Mouse (Mus musculus) c-Kit-positive CD71-negative TER-119-negative erythroid progenitor cells, embryonic 14.5 days (primary cell): ENCODE measurements around the gene Henmt1.

Experiments used
- DNase-seq: peaks from one replicate; pipeline ENCODE4 v3.0.0-alpha.2; 2013; ENCODE audit warnings: low read depth

Gene Henmt1

DNA sequence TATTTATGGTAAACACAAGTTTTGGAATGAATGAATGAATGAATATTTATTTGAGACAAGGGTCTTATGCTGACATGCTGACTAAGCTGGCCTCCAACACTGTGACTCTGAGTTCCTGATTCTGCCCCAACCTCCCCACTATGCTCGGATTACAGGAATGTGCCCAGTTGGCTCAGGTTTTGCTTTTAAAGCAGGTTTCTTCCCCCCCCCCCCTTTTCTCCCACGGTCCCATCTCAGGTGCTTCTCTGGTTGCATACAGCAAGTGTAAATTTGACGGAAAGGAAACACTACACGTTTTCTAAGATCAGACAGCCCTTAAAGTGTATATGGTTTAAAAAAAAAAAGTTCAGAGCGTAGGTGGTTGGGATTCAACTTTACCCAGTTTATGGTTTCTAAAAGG is at the start of gene Henmt1:
Gene Henmt1 (plus strand): TSS at position 301 of the 400 bp plus-strand sequence.
- DNase-seq = no peak

DNA sequence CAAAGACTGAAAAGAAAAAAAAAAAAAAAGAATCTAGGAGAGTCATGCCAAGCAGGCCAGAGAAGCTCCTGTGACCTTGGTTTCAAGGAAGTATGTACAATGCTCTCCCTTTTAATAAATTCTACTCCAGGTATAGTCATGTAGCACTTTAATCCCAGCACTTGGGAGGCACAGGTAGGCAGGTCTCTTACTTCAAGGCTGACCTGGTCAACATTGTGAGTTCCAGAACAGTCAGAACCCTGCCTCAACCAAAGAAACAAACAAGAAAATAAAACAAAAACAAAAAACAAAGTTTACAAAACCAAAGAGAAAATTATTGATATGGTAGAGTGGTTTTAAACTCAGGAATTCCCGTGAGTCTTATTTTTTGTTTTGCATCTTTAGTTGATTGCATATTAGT is 49.8 kb upstream of the Henmt1 start, which contains the start of gene Fndc7:
Gene Fndc7 (minus strand): TSS at position 101 of the 400 bp plus-strand sequence.
- DNase-seq = no peak

DNA sequence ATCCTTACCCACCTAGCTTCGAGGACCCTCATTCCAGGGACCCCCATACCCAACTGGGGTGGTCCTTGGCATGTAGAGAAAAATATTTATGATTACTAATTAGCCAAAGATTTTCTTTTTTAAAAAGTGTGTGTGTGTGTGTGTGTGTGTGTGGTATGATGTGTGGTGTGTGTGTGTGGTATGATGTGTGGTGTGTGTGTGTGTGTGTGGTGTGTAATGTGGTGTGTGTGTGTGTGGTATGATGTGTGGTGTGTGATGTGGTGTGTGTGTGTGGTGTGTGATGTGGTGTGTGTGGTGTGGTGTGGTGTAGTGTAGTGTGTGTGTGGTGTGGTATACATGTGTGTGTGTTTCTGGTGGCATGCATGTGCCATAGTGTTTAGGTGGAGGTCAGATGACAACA is 47.6 kb upstream of the Henmt1 start:
- no peak for DNase-seq

DNA sequence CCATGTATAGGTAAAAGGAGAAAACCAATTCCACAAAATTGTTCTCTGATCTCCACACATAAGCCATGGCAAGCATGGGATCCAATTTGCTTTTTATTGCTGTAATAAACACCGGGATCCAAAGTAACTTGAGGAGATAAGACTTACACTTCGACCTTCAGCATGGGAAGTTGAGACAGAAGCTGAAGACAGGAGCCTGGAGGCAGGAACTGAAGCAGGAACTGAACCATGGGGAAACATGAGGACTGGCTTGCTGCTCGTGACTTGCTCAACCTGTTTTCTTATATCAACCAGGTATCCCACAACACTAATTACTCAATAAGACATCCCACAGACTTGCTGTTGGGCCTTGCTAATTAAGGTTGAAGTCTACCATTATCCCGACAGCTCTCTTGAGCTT is 46.8 kb upstream of the Henmt1 start:
- DNase-seq = no peak

GRCm38 (mm10) chr3:108898640-108899039 is 41.0 kb upstream of the Henmt1 start:
- no peak for DNase-seq

- DNase-seq = no peak
Observed at GRCm38 (mm10) chr3:108900147-108900546, 39.5 kb upstream of the Henmt1 start.

GRCm38 (mm10) chr3:108900681-108901080 is 39.0 kb upstream of the Henmt1 start:
- no peak for DNase-seq

GRCm38 (mm10) chr3:108902038-108902437 is 37.6 kb upstream of the Henmt1 start:
- no peak for DNase-seq

DNA sequence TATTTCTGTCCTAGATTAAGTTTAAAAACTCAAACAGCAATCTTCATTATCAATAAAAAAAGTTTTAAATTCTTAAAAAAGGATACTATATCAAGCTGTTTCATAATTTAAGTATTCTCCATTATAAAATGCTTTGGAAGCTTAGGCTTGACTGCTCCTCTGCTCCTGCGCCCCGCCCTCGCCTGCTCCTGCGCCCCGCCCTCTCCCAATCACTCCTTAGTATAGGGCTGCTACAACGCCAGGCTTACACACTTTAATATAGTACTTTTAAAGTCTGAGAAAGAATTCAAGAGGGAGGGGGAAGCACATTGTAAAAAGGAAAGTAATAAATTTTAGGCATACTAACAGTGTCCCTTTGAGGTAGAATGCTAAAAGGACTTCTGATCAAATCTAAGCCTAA is 36.7 kb upstream of the Henmt1 start:
- DNase-seq = no peak

DNA sequence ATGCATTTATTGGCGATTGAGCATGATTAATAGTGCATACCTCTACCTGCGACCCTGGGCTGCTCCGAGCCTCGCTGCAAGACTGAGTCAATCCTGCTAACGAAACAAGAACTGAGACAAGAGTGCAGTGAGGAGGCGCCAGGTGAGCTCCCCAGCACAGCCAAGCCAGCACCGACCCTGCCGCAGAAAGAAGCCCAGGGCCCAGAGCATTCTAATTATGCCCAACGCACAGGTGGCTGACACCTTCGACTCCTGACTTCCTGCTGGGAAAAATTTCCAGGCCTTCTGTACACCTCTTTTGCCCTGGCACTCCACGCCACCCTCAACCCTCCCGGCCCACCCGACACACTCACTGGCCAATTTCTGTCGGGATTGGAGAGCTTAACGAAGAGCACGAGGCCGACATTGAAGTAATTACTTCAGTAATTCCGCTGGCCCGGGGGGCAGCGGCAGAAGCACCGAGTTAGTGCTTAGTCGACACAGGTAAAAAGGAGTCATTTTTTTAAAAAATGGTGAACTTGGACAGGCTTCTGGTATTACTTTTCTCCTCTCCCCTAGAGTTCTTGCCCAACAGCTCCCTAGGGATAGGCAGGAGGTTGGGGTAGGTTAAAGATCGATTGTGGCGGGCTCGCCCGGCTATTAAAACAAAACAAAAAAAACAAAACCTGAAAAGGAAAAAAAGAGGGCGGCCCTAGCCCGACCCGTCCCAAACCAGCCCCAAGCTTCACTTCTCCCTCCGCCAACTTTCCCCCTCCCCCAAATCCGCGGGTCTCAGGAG is 29.2 kb upstream of the Henmt1 start:
- DNase-seq = no peak

GRCm38 (mm10) chr3:108911081-108911547 is 28.6 kb upstream of the Henmt1 start:
- peak; percentile 66 for DNase-seq

- peak; percentile 93 for DNase-seq
Observed at GRCm38 (mm10) chr3:108911548-108912413, 27.9 kb upstream of the Henmt1 start, which contains the start of gene Prpf38b. TSS of gene Prpf38b (minus strand) at chr3:108911727.

GRCm38 (mm10) chr3:108915999-108916398 is 23.7 kb upstream of the Henmt1 start:
- no peak for DNase-seq

- no peak for DNase-seq
Observed at GRCm38 (mm10) chr3:108916857-108917256, 22.8 kb upstream of the Henmt1 start.

GRCm38 (mm10) chr3:108917986-108918385 is 21.7 kb upstream of the Henmt1 start:
- DNase-seq = no peak

DNA sequence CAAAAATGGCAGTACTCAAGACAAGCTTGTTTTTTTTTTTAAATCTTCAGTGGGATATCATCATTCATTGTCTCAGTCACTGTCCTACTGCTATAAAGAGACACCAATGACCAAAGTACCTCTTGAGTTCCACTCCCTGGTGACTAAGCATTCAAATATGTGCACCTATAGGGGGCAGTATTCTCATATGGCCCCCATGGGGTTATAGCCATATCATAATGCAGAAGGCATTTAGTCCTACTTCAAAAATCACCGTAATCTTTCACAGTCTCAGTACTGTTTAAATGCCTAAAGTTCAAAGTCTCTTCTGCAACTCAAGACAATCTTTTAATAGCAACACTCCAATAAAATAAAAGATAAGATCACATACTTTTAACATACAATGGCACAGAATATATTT is 20.8 kb upstream of the Henmt1 start:
- DNase-seq = no peak

GRCm38 (mm10) chr3:108920442-108921070 is 19.1 kb upstream of the Henmt1 start:
- DNase-seq = no peak

- DNase-seq = no peak
Observed at GRCm38 (mm10) chr3:108921822-108922221, 17.9 kb upstream of the Henmt1 start.

GRCm38 (mm10) chr3:108925677-108926076 is 14.0 kb upstream of the Henmt1 start:
- no peak for DNase-seq

- DNase-seq = no peak
Observed at GRCm38 (mm10) chr3:108926308-108926707, 13.4 kb upstream of the Henmt1 start.

- DNase-seq = no peak
Observed at GRCm38 (mm10) chr3:108933557-108933956, 6.1 kb upstream of the Henmt1 start.

DNA sequence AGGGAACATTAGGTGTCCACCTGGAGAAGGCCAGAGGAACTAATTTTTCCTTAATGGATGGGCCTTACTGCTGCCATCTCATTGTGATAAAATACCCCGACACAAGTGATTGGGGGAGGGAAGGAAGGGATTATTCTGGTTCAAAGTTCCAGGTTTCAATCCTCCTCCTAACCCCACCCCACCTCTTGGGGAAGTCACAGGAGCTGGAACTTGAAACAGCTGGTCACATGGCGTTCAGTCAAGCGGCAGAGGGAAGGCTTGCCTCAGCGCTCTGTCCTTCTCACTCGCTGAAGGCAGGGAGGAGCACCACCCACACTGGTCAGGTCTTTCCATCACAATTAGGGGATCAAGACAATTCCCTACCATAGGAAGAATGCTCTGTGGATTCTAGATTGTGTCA is 982 bp upstream of the Henmt1 start:
- no peak for DNase-seq
